Mouse (Mus musculus): Measurements from ENCODE around the gene Ajuba. TPM values are rescaled to one million over a fixed set of nuclear protein-coding genes. Genes with fewer than 3 reads are reported as not detected.
A peak's percentile ranks its signal among the peaks of the same experiment; 100 is the strongest.

Ajuba gene
- polyA plus RNA-seq, 1 experiment, result 0.91 TPM

DNA sequence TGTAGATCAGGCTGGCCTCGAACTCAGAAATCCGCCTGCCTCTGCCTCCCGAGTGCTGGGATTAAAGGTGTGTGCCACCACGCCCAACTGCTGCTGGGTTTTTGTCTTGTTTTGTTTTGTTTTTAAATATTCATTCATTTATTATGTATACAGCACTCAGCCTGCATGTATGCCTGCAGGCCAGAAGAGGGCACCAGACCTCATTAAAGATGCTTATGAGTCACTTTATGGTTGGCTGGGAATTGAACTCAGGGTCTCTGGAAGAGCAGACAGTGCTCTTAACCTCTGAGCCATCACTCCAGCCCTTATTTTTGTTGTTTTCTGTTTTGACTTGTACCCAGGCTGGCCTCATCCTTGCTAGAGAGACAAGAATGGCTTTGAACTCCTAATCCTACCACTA lies 32.6 kb upstream of the Ajuba start:
- TF ChIP-seq POLR2A (IDR thresholded peaks at IDR 0.05; ENCODE audit: borderline replicate concordance, low read depth, low read length) (no peak), CTCF (IDR thresholded peaks at IDR 0.05; ENCODE audit: low read depth, low read length) (0 out of 2 replicates have a peak, but pooled peaks have one; percentile 31)
- Histone ChIP-seq H3K27ac (ENCODE audit: insufficient read depth, low read depth, low read length) (no peak overlapping the region), H3K4me1 (ENCODE audit: control insufficient read depth, insufficient read depth, low read length) (peaks cover 6% of the 10 kb centered on the region), H3K4me3 (ENCODE audit: insufficient read depth, low read length) (no peak overlapping the region)

DNA sequence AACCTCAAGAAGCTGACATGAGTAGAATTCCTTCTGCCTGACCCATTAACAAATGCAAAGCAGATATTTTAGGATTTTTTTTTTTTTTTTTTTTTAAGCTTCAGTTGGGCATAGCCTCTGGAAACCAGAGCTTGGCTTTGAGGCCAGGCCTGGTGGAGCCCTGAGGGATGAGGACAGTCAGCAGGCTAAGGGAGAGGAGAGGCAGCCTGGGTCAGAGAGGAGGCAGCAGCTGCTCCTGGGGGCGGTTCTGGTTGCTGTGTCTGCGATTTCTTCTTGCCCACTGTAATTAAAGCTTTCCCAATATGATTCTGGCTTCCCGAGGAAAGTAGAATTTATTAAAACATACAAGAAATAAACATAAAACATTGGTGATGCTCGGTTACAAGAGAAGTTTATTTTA lies 31.9 kb upstream of the Ajuba start:
- Histone ChIP-seq H3K4me1 (ENCODE audit: control insufficient read depth, insufficient read depth, low read length) (peaks cover 6% of the 10 kb centered on the region), H3K4me3 (ENCODE audit: insufficient read depth, low read length) (no peak overlapping the region), H3K27ac (ENCODE audit: insufficient read depth, low read depth, low read length) (no peak overlapping the region)
- TF ChIP-seq CTCF (IDR thresholded peaks at IDR 0.05; ENCODE audit: low read depth, low read length), result no peak
- TF ChIP-seq POLR2A (IDR thresholded peaks at IDR 0.05; ENCODE audit: borderline replicate concordance, low read depth, low read length), result no peak

DNA sequence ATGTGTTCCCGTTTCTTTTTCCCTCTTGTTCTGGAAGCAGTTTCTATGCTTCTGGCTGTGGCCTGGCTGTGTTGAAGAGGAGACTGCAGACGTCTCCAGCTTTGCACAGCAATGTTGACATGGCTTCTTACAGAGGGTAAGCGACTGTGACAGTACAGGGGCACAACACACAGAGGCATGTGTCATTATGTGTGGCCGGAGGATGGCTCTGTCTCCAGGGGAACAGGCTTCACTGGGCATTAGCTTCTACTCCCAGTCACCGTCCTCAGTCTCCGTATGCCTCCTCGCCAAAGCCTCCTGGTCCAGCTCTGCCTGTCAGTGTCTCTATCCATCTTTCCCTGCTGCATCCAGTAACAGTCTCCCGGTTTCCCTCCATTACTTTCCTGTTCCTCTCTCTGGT lies 29.9 kb upstream of the Ajuba start:
- H3K27ac ChIP-seq (ENCODE audit: insufficient read depth, low read depth, low read length), result no peak overlapping the region
- no peak overlapping the region for H3K4me3 ChIP-seq (ENCODE audit: insufficient read depth, low read length)
- TF ChIP-seq CTCF (IDR thresholded peaks at IDR 0.05; ENCODE audit: low read depth, low read length) (no peak), POLR2A (IDR thresholded peaks at IDR 0.05; ENCODE audit: borderline replicate concordance, low read depth, low read length) (no peak)
- peaks cover 11% of the 10 kb centered on the region for H3K4me1 ChIP-seq (ENCODE audit: control insufficient read depth, insufficient read depth, low read length)

DNA sequence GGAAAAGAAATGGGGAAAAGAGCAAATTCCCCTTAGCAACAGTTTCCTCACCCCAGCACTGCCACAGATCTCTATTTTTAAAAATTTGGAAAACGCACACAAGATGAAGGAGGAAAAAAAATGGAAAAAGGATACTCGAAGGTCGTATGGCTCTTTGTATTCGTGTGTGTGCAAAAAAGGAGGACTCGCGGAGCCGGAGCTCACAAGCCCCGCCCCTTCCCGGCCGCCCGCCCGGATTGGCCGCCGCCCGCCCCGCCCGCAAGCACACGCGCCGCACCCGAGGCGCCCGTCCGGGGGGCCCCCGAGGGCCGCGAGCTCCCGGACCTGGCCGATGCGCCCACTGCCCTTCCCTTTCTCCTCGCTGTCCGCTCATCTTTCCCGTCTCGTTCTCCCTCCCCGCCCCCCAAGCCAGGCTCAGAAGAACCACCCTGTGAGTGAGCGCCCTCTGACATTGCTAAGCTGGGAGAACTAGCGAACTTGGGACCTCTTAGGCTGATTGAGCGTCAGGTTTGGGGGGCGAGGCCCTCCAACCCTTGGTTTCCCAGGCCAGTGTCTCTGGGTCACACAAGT lies 28.5 kb upstream of the Ajuba start, which contains the start of gene 4931414P19Rik:
Gene 4931414P19Rik, minus strand, starts transcription at position 242 of the 570 bp plus-strand sequence.
- Histone ChIP-seq H3K4me1 (ENCODE audit: control insufficient read depth, insufficient read depth, low read length) (peaks cover 13% of the 10 kb centered on the region), H3K4me3 (ENCODE audit: insufficient read depth, low read length) (peak within 1 kb of the TSS; percentile 61), H3K27ac (ENCODE audit: insufficient read depth, low read depth, low read length) (peak within 1 kb of the TSS; percentile 13; the same call in 1 of the 2 replicates)
- TF ChIP-seq CTCF (IDR thresholded peaks at IDR 0.05; ENCODE audit: low read depth, low read length) (no peak), POLR2A (IDR thresholded peaks at IDR 0.05; ENCODE audit: borderline replicate concordance, low read depth, low read length) (no peak)

DNA sequence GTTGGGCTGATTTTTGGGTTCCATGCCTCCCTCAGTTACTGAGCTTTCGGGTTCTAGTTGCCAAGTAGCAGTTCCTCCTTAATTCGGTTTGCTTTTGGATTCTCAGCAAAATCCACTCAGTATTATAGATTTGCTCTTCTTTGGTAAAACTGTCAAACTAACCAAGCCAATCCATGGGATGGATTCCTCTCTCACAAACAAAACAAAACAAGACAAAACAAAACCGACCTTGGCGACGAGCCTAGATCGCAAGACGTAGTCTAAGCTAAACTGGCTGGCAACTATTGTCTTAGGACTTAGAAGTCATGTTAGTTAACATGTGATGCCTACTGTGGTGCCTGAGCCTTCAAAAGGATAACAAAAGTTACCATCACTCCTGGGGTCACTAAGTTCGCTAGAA lies 26.3 kb upstream of the Ajuba start:
- TF ChIP-seq CTCF (IDR thresholded peaks at IDR 0.05; ENCODE audit: low read depth, low read length) (no peak), POLR2A (IDR thresholded peaks at IDR 0.05; ENCODE audit: borderline replicate concordance, low read depth, low read length) (no peak)
- Histone ChIP-seq H3K4me1 (ENCODE audit: control insufficient read depth, insufficient read depth, low read length) (peaks cover 13% of the 10 kb centered on the region), H3K27ac (ENCODE audit: insufficient read depth, low read depth, low read length) (peak overlapping the region; percentile 84), H3K4me3 (ENCODE audit: insufficient read depth, low read length) (peak overlapping the region; percentile 59)

GRCm38 (mm10) chr14:54603038-54603654 lies 25.8 kb upstream of the Ajuba start:
- H3K27ac ChIP-seq (ENCODE audit: insufficient read depth, low read depth, low read length), result peak overlapping the region; percentile 84
- peaks cover 13% of the 10 kb centered on the region for H3K4me1 ChIP-seq (ENCODE audit: control insufficient read depth, insufficient read depth, low read length)
- no peak for TF ChIP-seq CTCF (IDR thresholded peaks at IDR 0.05; ENCODE audit: low read depth, low read length)
- no peak for TF ChIP-seq POLR2A (IDR thresholded peaks at IDR 0.05; ENCODE audit: borderline replicate concordance, low read depth, low read length)
- H3K4me3 ChIP-seq (ENCODE audit: insufficient read depth, low read length), result peak overlapping the region; percentile 81

GRCm38 (mm10) chr14:54602613-54603012 lies 25.3 kb upstream of the Ajuba start:
- TF ChIP-seq CTCF (IDR thresholded peaks at IDR 0.05; ENCODE audit: low read depth, low read length) (no peak), POLR2A (IDR thresholded peaks at IDR 0.05; ENCODE audit: borderline replicate concordance, low read depth, low read length) (no peak)
- H3K27ac ChIP-seq (ENCODE audit: insufficient read depth, low read depth, low read length), result no peak overlapping the region; the same call in 1 of the 2 replicates
- peaks cover 13% of the 10 kb centered on the region for H3K4me1 ChIP-seq (ENCODE audit: control insufficient read depth, insufficient read depth, low read length)
- no peak overlapping the region for H3K4me3 ChIP-seq (ENCODE audit: insufficient read depth, low read length)

- no peak overlapping the region for H3K27ac ChIP-seq (ENCODE audit: insufficient read depth, low read depth, low read length)
- no peak overlapping the region for H3K4me3 ChIP-seq (ENCODE audit: insufficient read depth, low read length)
- TF ChIP-seq POLR2A (IDR thresholded peaks at IDR 0.05; ENCODE audit: borderline replicate concordance, low read depth, low read length), result no peak
- no peak for TF ChIP-seq CTCF (IDR thresholded peaks at IDR 0.05; ENCODE audit: low read depth, low read length)
- peaks cover 13% of the 10 kb centered on the region for H3K4me1 ChIP-seq (ENCODE audit: control insufficient read depth, insufficient read depth, low read length)
Measured at GRCm38 (mm10) chr14:54601601-54602000, 24.2 kb upstream of the Ajuba start.

DNA sequence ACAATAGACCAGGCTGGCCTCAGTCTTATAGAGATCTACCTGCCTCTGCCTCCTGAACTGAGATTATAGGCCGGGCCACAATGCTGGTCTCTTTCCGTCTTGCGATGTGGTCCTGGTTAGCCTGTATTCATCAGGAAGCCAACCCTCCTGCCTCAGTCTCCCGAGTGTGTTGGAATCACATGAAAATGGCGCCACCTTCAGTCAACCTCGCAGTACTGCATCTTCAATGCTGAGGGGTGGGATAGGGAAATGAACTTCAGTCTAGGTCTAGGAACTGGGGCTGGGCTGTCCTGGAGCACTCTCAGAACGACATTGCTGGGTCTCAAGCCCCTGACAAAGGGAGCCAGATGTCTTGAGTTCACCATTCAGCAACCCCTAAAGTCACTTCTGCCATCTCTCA lies 19.7 kb upstream of the Ajuba start:
- H3K4me1 ChIP-seq (ENCODE audit: control insufficient read depth, insufficient read depth, low read length), result peaks cover under 1% of the 10 kb centered on the region

More for the DNA sequence above, 19.7 kb upstream of the Ajuba start:
- TF ChIP-seq CTCF (IDR thresholded peaks at IDR 0.05; ENCODE audit: low read depth, low read length), result peak; percentile 93
- TF ChIP-seq POLR2A (IDR thresholded peaks at IDR 0.05; ENCODE audit: borderline replicate concordance, low read depth, low read length), result no peak
- Histone ChIP-seq H3K4me3 (ENCODE audit: insufficient read depth, low read length) (no peak overlapping the region), H3K27ac (ENCODE audit: insufficient read depth, low read depth, low read length) (no peak overlapping the region)
